Mouse (Mus musculus) lung, postnatal 0 days (tissue): ENCODE results near the gene Diexf.

ENCODE experiments used
- CTCF ChIP-seq: IDR thresholded peaks from 2 replicates; pipeline ENCODE4 v1.5.1; 2016; ENCODE audit warnings: antibody characterized with exemption, mild to moderate bottlenecking
- EP300 ChIP-seq: IDR thresholded peaks from 2 replicates; pipeline ENCODE4 v1.6.1; 2016; ENCODE audit warnings: antibody characterized with exemption, mild to moderate bottlenecking, control low read depth

- TF ChIP-seq CTCF (no peak), EP300 (no peak)
Observed at GRCm38 (mm10) chr1:193093596-193093995, 36.5 kb downstream of the Diexf start.
